Mouse (Mus musculus) monocyte, adult 5-6 weeks (primary cell): ENCODE data around the gene Foxo1. TPM values are rescaled to one million over a fixed set of nuclear protein-coding genes. Genes with fewer than 3 reads are reported as not detected.

ENCODE experiments used
- ATAC-seq: fragments of 153-309, 156-312 bp; replicated peaks from 2 replicates; pipeline ENCODE4 v1.8.0; 2017; ENCODE audit warnings: mild to moderate bottlenecking; ENCODE audit not compliant: low TSS enrichment, insufficient number of reproducible peaks, severe bottlenecking, poor library complexity, low FRiP score
- total RNA-seq: library from RNA; stranded (forward); fragments of 200-1000, 200-491, 200-594 nt; gene quantifications from 3 replicates; pipeline ENCODE4 v1.2.3, GENCODE M21; 2017

Gene Foxo1
- 7.4 to 10.3 TPM (median 8.6 TPM) in 3 replicates for total RNA-seq

DNA sequence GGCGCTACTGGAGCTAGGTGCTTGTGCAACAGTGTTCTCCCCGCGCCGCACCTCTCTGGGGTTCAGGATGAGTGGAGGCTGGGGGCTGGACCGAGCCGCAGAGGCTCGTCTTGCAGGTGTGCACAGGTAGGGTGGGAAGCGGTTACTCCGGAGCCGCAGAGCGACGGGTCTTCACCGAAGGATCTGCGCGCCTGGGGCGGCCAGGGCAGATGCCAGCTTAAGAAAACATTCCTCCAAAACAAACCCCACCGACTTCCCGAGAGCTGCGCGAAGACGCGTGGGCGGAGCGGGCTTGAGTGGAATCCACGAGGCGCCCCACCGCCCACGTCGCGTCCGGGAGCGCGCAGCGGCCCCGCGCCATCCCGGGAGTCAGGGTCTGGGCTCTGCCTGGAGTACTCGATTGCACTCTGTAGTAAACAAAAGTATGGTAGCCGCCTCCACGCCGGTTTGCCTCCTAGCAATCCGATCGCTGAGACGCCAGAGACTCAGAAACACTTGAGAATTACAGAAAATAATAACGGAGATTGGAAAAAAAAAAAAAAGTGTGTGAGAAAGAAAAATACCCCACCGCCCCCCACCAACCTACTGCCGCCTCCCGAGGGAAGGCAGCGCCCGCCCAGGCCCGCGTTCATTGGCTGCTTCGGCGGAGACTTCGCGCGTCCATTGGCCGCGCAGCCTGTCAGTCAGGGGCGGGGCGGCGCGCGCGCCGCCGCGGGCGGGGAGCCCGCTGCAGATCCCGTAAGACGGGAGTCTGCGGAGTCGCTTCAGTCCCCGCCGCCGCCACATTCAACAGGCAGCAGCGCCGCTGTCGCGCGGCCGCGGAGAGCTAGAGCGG is at the start of gene Foxo1:
TSS of gene Foxo1 (plus strand) at position 685 of the 835 bp plus-strand sequence.
- ATAC-seq: peak; percentile 57

DNA sequence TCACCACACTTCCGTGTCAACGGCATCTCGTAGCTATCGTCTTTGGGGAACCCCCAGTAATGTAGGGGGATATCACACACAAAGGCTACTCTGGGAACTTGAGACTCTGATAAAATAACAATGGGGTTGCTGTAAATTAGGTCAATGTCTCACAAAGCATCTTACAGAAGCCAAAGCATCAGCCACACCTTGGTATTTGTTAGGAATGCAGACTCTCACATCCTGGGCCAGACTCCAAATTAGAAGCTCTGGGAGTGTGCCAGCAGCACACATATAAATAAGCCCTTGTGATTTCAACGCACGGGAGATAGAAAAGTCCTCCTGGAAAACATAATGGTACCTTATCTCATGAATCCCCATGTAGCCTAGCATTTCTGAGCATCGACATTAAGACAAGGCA is 49.3 kb upstream of the Foxo1 start:
- ATAC-seq: no peak

DNA sequence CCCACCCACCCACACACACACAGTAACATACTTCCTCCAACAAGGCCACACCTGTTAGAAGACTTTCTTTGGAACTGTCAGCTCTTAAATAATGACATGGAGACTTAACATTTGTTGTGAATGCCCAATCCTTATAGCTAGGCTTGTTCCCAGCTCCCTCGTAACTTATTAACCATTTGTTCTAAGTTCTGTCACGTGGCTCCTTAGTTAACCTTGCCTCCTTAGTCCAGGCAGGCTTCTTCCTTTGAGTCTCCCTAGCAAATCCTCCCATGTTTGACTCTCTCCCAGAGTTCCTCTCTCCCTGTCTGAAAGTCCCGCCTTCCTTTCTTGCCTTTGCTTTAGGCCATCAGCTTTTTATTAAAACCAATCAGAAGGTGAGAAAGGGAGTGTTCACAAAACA is 47.1 kb upstream of the Foxo1 start:
- ATAC-seq: no peak

DNA sequence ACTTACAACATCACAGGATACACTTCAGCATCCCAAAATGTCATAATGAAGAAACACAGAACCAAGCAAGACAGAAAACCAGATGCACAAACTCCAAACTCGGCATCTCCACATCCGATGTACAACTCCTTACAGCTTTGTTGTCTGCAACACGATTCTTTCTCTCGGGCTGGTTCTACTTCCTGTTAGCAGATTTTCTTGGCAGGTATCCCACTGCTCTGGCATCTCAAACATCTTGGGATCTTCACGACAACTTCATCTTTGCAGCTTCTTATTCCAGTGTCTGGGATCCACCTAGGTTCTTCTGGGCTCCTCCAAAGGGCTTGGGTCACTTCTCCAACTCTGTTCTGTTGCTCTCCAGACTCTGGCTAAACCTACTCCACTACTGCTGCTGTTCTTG is 46.2 kb upstream of the Foxo1 start:
- no peak for ATAC-seq

DNA sequence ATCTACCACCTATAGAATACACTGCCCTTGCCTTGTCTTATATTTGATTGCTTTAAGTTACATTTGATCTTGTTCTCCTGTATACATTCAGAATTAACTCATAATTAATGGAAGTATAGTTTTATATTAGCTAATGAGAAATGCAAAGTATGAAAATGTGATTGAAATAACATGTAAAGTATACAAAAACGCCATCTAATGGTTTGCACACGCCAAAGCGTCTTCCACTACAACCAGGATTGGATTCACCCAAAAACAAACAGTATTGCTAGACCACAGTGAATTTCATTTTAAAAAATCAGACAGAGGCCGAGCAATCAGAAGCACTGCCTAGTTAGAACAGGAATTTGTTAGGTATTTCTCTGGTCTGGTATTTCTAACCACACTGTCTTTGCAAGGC is 31.6 kb upstream of the Foxo1 start:
- ATAC-seq: no peak

DNA sequence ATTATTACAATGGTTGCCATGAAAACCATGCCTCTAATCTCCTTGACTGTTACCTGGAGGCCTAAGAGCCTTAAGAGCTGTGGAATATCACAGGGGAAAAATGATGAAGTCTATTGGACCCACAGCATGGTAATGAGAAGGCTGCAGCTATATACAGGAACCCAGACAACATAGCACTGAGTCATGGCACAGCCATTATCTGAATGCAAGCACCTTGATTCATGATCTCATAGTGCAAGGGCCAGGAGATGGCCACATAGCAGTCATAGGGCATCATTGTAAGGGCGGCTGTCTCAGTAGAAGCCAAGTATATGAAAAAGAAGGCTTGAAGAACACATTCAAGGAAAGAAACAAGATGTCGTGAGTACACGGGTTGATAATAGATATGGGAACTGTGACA is 31.0 kb upstream of the Foxo1 start:
- ATAC-seq: no peak

DNA sequence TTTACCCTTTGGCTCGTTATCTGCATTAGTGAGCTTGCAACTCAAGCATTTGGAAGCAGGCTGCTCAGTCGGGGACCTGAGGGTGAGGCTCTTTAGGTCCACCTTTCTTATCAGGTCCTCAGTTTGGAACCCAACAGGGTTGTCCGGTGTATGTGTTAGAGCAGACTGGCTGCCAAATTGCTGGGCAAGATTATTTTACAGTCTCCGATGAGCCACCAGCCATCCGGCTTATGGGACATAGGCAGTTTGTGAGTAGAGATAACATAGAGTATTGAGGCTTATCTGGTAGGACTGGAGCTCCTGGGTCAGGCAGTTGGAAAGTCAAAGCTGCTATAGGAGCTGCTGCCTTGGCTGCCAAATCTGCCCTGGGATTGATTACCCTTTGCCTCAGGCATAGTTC is 27.1 kb upstream of the Foxo1 start:
- ATAC-seq: no peak

DNA sequence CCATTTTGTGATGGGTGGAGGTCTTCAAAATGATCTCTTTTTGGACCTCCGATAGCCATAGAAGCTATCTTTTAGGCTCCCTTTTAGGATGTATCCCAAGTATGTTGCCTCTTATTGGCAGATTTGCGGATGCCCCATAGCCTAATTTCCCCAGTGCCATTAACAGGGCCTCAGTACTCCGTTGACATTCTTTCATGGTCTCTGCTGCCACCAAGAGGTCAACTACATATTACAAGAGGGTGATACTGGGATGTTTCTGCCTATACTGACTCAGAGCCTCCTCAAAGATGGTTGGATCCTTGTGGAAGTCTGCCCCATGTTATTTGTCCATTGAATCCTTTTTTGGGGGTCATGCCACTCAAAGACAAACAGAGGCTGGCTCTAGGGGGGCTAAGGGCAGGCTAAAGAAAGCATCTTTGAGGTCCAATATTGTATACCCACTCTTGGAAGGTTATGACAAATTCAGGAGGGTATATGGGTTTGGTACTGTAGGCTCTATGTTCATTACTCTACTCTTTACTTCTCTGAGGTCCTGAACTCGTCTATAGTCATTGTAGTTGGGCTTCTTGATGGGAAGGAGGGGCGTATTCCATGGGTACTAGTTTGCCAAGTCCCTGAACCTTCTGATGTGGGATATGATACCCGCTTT is 25.6 kb upstream of the Foxo1 start:
- ATAC-seq: peak; percentile 74

DNA sequence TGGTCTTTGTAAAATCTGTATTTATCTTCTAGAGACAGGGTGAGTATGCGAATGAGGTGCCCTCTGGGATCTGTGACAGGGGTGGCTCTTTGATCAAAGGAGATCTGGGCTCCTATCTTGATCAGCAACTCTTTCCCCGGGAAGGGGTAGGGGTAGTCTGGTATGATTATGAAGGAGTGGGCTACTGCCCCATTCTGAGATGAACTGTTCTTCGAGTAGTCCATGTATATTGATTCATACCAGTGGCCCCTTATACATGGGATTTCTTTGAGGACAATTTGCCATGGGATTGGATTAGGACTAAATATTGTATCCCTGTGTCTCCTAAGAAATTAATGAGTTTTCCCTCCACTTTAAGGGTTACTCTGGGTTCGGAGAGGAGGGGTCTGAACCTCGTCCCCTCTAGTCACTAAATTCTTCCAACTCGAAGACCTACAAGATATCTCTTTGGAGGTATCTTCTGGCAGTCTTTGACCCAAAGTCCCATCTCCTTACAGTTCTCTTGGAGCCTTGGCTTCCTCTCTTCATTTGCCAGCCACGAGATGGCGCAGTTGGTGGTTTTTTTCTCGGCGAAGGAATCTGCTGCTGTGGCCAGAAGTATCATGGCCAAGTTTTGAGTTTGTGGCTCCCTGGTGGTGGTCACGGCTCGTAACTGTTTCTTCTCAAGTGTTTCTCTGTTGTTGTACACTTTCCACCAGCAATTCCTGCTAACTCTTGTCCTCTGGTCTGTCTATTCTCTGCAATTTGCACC is 24.7 kb upstream of the Foxo1 start:
- ATAC-seq: no peak

DNA sequence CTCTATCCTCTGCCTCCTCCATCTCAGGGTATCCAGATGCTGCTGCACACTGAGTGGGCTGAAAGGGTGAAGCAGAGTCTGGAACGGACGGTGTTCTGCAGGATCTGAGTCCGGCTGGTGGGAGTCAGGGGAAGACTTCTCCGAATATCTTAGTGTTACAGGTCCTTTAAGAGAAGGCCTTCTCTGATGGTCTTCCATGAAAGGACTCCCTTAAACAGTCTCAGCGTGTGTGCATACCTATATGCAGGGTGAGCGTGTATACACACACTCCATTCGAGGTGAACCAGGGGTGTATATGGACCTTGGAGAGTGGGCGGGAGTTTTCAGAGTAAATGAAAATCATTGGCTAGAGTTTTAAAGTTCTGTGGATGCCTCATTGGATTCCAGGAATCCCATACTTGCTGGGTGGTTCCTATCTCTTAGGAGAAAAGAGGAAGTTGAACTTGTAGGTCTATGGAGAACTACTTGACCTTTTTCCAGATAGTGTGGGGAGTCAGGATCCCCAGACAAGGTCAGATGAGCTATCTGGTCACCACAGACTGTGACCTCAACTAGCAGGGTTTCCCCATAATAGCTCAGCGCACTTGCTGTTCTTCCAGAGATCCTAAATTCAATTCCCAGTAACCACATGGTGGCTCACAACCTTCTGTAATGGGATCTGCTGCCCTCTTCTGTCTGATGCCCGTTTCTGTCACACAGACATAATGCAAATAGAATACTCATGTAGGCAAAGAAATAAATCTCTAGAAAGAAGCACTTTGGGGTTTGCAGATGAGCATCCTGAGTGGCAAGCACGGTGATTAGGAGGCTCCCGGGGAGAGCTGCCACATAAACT is 21.9 kb upstream of the Foxo1 start:
- ATAC-seq: no peak

DNA sequence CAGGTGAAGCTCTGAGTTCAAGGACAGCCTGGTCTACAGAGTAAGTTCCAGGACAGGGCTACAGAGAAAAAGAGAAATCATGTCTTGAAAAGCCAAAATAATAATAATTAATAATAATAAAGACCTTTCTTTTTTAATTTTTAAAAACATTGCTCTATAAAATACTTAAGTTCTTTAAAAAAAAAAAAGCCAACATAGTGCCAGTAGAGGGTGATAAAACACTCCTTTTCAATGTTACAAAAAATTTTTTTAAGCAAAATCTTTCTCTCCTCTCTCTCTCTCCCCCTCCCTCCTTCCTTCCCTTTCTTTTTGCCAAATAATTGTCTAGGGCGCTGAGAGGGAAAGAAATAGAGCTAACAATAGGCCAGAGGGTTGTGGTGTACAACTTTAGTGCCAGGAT is 17.0 kb upstream of the Foxo1 start:
- ATAC-seq: no peak

DNA sequence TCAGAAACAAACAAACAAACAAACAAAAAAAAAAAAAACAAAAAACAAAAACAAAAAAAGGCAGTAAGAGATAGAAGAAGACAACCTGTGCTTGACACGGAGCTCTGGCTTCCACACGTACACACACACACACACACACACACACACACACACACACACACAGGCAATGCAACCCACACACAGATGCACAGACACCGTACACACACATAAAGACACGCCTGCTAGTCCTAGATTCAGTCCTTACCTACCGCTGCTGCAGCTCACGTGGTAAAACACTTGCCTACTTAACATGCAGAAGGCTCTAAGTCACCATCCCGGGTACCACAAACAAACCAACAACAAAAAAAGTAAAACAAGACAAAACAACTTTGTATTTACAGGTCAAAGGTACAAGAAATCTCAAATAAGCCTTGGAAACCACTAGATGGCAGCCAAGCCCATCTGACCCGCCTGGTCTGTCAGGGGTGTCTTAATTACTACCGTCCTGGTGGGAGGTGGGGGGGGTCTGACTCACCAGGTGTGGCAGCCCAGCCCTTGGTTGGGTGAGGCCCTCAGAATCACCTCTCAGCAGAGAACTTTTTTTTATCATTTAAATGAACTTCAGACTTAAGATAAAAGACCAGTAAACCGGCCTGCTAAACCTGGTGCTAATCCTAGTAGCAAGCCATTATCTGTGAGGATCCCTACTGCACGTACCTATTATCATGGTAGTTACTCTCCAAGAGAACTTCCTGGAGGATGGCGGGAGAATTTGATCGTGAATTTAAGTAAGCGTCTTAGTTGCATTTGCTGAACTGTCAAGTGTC is 14.3 kb upstream of the Foxo1 start:
- no peak for ATAC-seq

DNA sequence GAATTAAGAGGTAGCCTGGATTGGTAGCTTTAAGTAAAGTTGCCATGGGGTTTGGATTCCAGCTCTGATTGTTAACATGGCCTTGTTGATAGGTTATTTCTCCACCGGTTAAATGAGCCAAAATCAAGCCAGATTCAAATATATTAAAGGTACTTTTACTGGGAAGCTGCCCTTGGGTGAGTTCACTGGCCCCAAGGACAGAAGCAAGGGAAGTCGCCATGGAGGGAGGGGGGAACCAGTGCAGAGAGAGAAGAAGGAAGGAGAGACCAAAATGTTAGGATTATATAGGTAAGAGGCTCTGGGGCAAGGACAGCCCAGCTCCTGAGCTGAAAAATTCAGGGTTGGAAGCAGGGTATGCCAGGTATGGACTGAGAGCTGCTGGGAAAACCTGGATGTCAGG is 13.6 kb upstream of the Foxo1 start:
- no peak for ATAC-seq

DNA sequence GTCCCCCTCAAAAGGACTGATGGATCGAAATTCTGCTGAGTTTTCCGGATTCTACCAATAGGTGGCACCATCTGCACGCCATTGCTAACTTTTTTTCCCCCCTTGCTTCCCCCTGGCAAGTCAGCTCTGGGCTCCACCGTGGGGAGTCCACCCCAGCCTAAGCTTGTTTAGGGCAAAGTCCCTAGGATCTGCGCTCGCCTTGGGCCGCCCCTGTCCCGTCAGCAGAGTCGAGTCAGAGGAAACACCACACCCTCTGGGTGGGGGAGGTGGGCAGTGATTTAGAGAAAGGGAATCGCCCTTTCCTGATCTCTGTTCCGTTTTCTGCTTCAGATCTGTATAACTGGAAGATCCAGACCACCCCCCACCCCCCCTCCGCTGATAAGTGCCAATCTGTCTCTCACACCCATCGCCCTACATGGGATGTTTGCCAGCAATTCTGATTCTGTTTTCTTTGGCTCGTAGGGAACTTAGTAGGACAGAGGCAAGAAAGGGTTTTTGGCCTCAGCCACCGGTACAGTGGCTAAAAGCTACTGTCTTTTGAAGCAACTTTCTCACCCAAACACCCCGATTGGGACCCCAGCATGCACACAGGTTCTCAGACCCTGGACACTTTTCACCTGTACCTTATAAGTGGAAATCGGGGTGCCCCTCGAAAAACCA is 10.2 kb upstream of the Foxo1 start:
- ATAC-seq: peak; percentile 68

DNA sequence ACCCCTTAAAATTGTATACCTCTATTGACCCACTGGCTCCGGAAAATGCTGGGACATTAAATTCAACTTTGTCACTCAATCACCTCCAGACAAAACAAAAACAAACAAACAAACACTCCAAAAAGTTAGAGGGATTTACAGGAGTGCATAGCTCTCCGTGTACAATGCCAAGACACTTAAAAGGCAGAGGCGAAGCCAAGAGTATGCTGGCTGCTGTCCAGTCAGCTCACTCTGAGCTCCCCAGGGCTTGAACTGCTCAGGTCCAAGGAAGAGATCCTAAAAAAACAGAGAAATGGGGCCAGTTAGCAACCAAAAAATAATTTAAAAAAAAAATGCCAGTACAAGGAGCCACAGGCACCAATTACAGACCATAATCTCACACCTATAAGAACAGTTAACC is 9.6 kb upstream of the Foxo1 start:
- ATAC-seq: no peak

DNA sequence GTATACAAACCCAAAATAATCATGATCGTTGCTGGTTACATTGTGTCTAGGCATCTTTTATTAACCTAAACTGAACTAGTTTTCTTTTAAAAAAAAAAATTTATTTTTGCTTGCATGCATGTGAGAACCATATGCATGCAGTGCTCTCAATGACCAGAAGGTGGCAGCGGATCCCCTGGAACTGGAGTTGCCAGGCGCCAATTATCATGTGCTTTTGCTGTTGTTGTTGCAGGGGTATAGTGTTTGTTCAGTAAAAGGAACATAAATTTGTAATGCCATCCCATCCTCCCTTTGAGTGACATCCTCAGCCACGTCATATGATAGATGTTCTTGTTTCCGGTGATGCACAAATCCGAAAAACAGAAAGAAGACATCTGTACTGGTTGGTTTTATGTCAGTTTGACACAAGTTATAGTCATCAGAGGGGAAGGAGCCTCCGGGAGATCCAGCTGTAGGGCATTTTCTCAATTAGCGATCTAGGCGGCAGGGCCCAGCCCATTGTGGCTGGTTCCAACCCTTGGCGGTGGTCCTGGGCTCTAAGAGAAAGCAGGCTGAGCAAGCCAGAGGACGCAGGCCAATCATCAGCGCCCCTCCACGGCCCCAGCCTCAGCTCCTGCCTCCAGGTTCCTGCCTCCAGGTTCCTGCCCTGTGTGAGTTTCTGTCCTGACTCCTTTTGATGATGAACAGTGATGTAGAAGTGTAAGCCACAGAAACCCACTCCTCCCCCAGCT is 5.5 kb upstream of the Foxo1 start:
- peak; percentile 75 for ATAC-seq

DNA sequence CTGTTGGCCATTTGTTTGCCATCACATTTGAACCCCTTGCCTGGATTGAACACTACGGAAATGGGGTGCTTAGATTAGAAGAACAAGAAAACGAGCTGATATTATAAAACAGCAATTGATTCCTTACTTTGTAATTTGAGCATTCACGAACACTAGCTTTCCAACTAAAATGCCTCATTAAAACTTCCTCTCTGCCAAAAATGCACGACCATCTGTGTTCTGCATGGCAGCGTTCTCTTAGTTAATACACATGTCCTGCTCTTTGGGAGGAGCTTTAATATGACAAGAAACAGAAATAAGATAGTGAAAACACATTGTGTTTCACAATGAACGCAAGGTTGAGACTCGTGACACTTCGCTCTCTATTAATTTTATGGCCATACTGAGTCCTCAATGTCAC is 3.8 kb upstream of the Foxo1 start:
- ATAC-seq: no peak
